Mouse (Mus musculus) liver, adult 2 months (tissue): ENCODE results near the gene Cpeb2. TPM values are rescaled to one million over a fixed set of nuclear protein-coding genes. Genes with fewer than 3 reads are reported as not detected.

Experiments used
- DNase-seq: peaks from one replicate; pipeline ENCODE4 v3.0.0-alpha.2; 2011; ENCODE audit warnings: low read depth, low spot score; ENCODE audit errors: extremely low read depth
- H3K27ac ChIP-seq: fragments of 200-500 bp; replicated peaks from 2 replicates; pipeline ENCODE4 v1.5.1; 2012; ENCODE audit warnings: low read depth, mild to moderate bottlenecking, control low read depth, inconsistent platforms, low read length; ENCODE audit not compliant: insufficient read depth
- H3K27me3 ChIP-seq: fragments of 200-500 bp; 2 replicates; pipeline ENCODE4 v1.6.1; 2012; ENCODE audit warnings: mild to moderate bottlenecking, moderate library complexity, low read length, inconsistent platforms; ENCODE audit not compliant: control insufficient read depth, insufficient read depth
- H3K36me3 ChIP-seq: fragments of 200-500 bp; 2 replicates; pipeline ENCODE4 v1.6.1; 2012; ENCODE audit warnings: low read length, inconsistent platforms; ENCODE audit not compliant: control insufficient read depth, insufficient read depth
- H3K4me1 ChIP-seq: fragments of 200-500 bp; 2 replicates; pipeline ENCODE4 v1.6.1; 2011; ENCODE audit warnings: low read length; ENCODE audit not compliant: control insufficient read depth, insufficient read depth
- H3K4me3 ChIP-seq: fragments of 200-500 bp; 2 replicates; pipeline ENCODE4 v1.5.1; 2011; ENCODE audit warnings: low read depth, mild to moderate bottlenecking, control low read depth, low read length, moderate library complexity; ENCODE audit not compliant: insufficient read depth
- H3K79me2 ChIP-seq: fragments of 200-500 bp; 2 replicates; pipeline ENCODE4 v1.6.1; 2012; ENCODE audit warnings: inconsistent platforms, mild to moderate bottlenecking, low read length, moderate library complexity; ENCODE audit not compliant: control insufficient read depth, insufficient read depth
- H3K9ac ChIP-seq: fragments of 200-500 bp; 2 replicates; pipeline ENCODE4 v1.6.1; 2012; ENCODE audit warnings: low read depth, mild to moderate bottlenecking, control low read depth, inconsistent platforms, low read length
- CTCF ChIP-seq: fragments of 200-500 bp; IDR thresholded peaks from 2 replicates; pipeline ENCODE4 v1.5.1; 2011; ENCODE audit warnings: low read depth, low read length, control low read depth
- POLR2A ChIP-seq: fragments of 200-500 bp; IDR thresholded peaks from 2 replicates; pipeline ENCODE4 v1.6.1; 2011; ENCODE audit warnings: low read length, control low read depth; ENCODE audit not compliant: insufficient read depth; ENCODE audit errors: extremely low read depth
- WGBS: fragments of 180-500 bp; shearing (Covaris S2); methylation state at CpG from one replicate; pipeline ENCODE4 v1.1.7; 2018; 5-methylcytosine and 5-hydroxymethylcytosine counted together
- polyA plus RNA-seq: library from polyadenylated mRNA; depleted of rRNA; stranded (reverse); fragments of >200 nt; gene quantifications from 2 replicates; pipeline ENCODE4 v1.2.3, GENCODE M21; 2012; rRNA removed
- total RNA-seq: library from RNA; depleted of rRNA; stranded (reverse); fragments of >200 nt; gene quantifications from 2 replicates; pipeline ENCODE4 v1.2.3, GENCODE M21; 2014; rRNA removed

Gene Cpeb2
- total RNA-seq (23.5 and 30.3 TPM in 2 replicates), polyA plus RNA-seq (4.4 and 6.3 TPM in 2 replicates)

GRCm38 (mm10) chr5:43232480-43233315 lies at the start of gene Cpeb2:
Gene Cpeb2 (plus strand): TSS chr5:43233170.
- peak; percentile 92 for DNase-seq
- Histone ChIP-seq H3K36me3 (no peaks in the 10 kb centered on the region; the same call in 1 of the 2 replicates), H3K4me1 (peaks cover 2% of the 10 kb centered on the region; the same call in 1 of the 2 replicates), H3K4me3 (peak within 1 kb of the TSS; percentile 84), H3K27ac (peak within 1 kb of the TSS; percentile 98), H3K9ac (peak within 1 kb of the TSS; percentile 99), H3K79me2 (peaks cover 19% of the 10 kb centered on the region), H3K27me3 (no peaks in the 10 kb centered on the region)
- under 1% methylated on average over 89 of the region's 89 CpGs for WGBS
- TF ChIP-seq CTCF (no peak), POLR2A (peak; percentile 98)

- Histone ChIP-seq H3K4me1 (peaks cover 2% of the 10 kb centered on the region), H3K36me3 (no peaks in the 10 kb centered on the region), H3K9ac (no peak overlapping the region), H3K79me2 (no peaks in the 10 kb centered on the region), H3K4me3 (no peak overlapping the region), H3K27me3 (no peaks in the 10 kb centered on the region), H3K27ac (no peak overlapping the region)
- TF ChIP-seq POLR2A (no peak), CTCF (no peak)
- DNase-seq = peak; percentile 95
Measured at GRCm38 (mm10) chr5:43183556-43183955, 49.4 kb upstream of the Cpeb2 start.

- no peaks in the 10 kb centered on the region for H3K27me3 ChIP-seq
- H3K9ac ChIP-seq = no peak overlapping the region
- H3K79me2 ChIP-seq = no peaks in the 10 kb centered on the region
- no peak overlapping the region for H3K4me3 ChIP-seq
- H3K27ac ChIP-seq = no peak overlapping the region
- TF ChIP-seq CTCF = no peak
- TF ChIP-seq POLR2A = no peak
- WGBS = 80% methylated on average over 3 of the region's 3 CpGs
- H3K36me3 ChIP-seq = no peaks in the 10 kb centered on the region
- H3K4me1 ChIP-seq = peaks cover 2% of the 10 kb centered on the region
- DNase-seq = no peak
Measured at GRCm38 (mm10) chr5:43184834-43185233, 48.1 kb upstream of the Cpeb2 start.

GRCm38 (mm10) chr5:43185478-43185877 lies 47.5 kb upstream of the Cpeb2 start:
- TF ChIP-seq POLR2A (no peak), CTCF (no peak)
- H3K4me1 ChIP-seq = peaks cover 2% of the 10 kb centered on the region
- no peaks in the 10 kb centered on the region for H3K79me2 ChIP-seq
- no peaks in the 10 kb centered on the region for H3K27me3 ChIP-seq
- H3K9ac ChIP-seq = no peak overlapping the region
- H3K36me3 ChIP-seq = no peaks in the 10 kb centered on the region
- H3K27ac ChIP-seq = no peak overlapping the region
- no peak overlapping the region for H3K4me3 ChIP-seq
- DNase-seq = peak; percentile 45
- 86% methylated on average over 3 of the region's 3 CpGs for WGBS

GRCm38 (mm10) chr5:43200686-43201085 lies 32.3 kb upstream of the Cpeb2 start:
- WGBS = 78% methylated on average over 4 of the region's 4 CpGs
- Histone ChIP-seq H3K36me3 (no peaks in the 10 kb centered on the region), H3K4me3 (no peak overlapping the region), H3K4me1 (no peaks in the 10 kb centered on the region), H3K9ac (no peak overlapping the region), H3K79me2 (no peaks in the 10 kb centered on the region), H3K27ac (no peak overlapping the region), H3K27me3 (no peaks in the 10 kb centered on the region)
- DNase-seq = no peak
- no peak for TF ChIP-seq POLR2A
- TF ChIP-seq CTCF = no peak

- WGBS = 81% methylated on average over 6 of the region's 6 CpGs
- TF ChIP-seq POLR2A = no peak
- no peak for TF ChIP-seq CTCF
- no peak overlapping the region for H3K4me3 ChIP-seq
- no peaks in the 10 kb centered on the region for H3K79me2 ChIP-seq
- DNase-seq = no peak
- no peak overlapping the region for H3K9ac ChIP-seq
- H3K4me1 ChIP-seq = no peaks in the 10 kb centered on the region
- no peak overlapping the region for H3K27ac ChIP-seq
- H3K36me3 ChIP-seq = no peaks in the 10 kb centered on the region
- no peaks in the 10 kb centered on the region for H3K27me3 ChIP-seq
Measured at GRCm38 (mm10) chr5:43206495-43207053, 26.4 kb upstream of the Cpeb2 start.
